Mouse (Mus musculus): ENCODE results near the gene Stk32b.

DNA sequence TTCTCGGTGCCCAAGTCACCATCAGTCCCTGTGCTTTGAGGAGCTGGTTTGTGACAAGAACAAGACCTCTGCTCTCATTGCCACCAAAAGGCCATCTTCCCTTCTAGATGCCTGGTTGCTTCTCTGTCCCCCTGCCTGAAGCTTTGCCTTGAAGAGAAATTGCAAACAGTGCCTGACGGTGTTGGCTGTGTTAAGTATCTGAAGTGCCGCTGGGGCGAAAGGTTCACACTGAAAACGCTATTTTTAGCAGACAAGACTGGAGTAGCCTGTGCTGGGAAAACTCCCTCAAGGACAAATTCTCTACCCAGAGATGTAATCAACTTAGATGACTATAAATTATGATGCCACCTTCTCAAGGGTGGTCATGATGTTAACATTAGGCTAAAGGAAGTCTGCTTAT is 129.1 kb downstream of the Stk32b start:
- TF ChIP-seq CTCF (IDR thresholded peaks at IDR 0.05; ENCODE audit: control insufficient read depth, insufficient read depth, low read length): no peak
- TF ChIP-seq POLR2A (IDR thresholded peaks at IDR 0.05; ENCODE audit: borderline replicate concordance, control insufficient read depth, low read depth, low read length): no peak

Measured in bone marrow, adult 2 months (tissue).